Mouse (Mus musculus): Measurements from ENCODE around the gene Olfr1224-ps1.

- no peak for TF ChIP-seq CTCF (conservative IDR thresholded peaks at IDR 0.05; ENCODE audit: low read length)
- no peak for TF ChIP-seq POU5F1 (IDR thresholded peaks at IDR 0.05; ENCODE audit: borderline replicate concordance, low read length)
- no peak for TF ChIP-seq NANOG (IDR thresholded peaks at IDR 0.05; ENCODE audit: borderline replicate concordance, low read length)
Observed at GRCm38 (mm10) chr2:89151460-89151859, 12.4 kb downstream of the Olfr1224-ps1 start, which contains the start of gene Olfr1223.

Measured in E14TG2a.4 (cell line).